Mouse (Mus musculus) CH12.LX (cell line): Measurements from ENCODE around the gene Pon2.

Source experiments
- CTCF ChIP-seq, 2 experiments: IDR thresholded peaks in 1 of 2; conservative IDR thresholded peaks in 1 of 2; 2 replicates each; pipeline ENCODE4 v1.5.1; 2011 to 2012; ENCODE audit warnings: low read depth in 2 of 2, low read length in 2 of 2, improper control_type of control experiment in 1 of 2, inconsistent platforms in 1 of 2, mild to moderate bottlenecking in 1 of 2, moderate library complexity in 1 of 2
- E2F4 ChIP-seq: IDR thresholded peaks from 2 replicates; pipeline ENCODE4 v1.6.1; 2011; ENCODE audit warnings: low read depth, low read length, improper control_type of control experiment; ENCODE audit not compliant: insufficient replicate concordance
- EP300 ChIP-seq: IDR thresholded peaks from 2 replicates; pipeline ENCODE4 v1.6.1; 2011; ENCODE audit warnings: low read length, improper control_type of control experiment
- ETS1 ChIP-seq: conservative IDR thresholded peaks from 2 replicates; pipeline ENCODE4 v1.6.1; 2012; ENCODE audit warnings: low read depth, mild to moderate bottlenecking, inconsistent platforms, low read length, improper control_type of control experiment, moderate library complexity
- HCFC1 ChIP-seq: IDR thresholded peaks from 2 replicates; pipeline ENCODE4 v1.6.1; 2012; ENCODE audit warnings: low read depth, mild to moderate bottlenecking, inconsistent platforms, low read length, improper control_type of control experiment
- MAX ChIP-seq: IDR thresholded peaks from 2 replicates; pipeline ENCODE4 v1.6.1; 2011; ENCODE audit warnings: low read length, improper control_type of control experiment
- MAZ ChIP-seq: IDR thresholded peaks from 2 replicates; pipeline ENCODE4 v1.6.1; 2012; ENCODE audit warnings: low read depth, mild to moderate bottlenecking, inconsistent platforms, low read length, improper control_type of control experiment, moderate library complexity
- MXI1 ChIP-seq: IDR thresholded peaks from 2 replicates; pipeline ENCODE4 v1.6.1; 2011; ENCODE audit warnings: mild to moderate bottlenecking, low read depth, low read length, improper control_type of control experiment
- NRF1 ChIP-seq: IDR thresholded peaks from 2 replicates; pipeline ENCODE4 v1.6.1; 2014; ENCODE audit warnings: low read depth, mild to moderate bottlenecking, inconsistent platforms, low read length, improper control_type of control experiment, moderate library complexity
- POLR2A ChIP-seq: IDR thresholded peaks from 2 replicates; pipeline ENCODE4 v1.6.1; 2011; ENCODE audit warnings: low read depth, mild to moderate bottlenecking, improper control_type of control experiment, low read length
- SIN3A ChIP-seq: IDR thresholded peaks from 2 replicates; pipeline ENCODE4 v1.6.1; 2012; ENCODE audit warnings: low read length, improper control_type of control experiment, inconsistent platforms
- USF1 ChIP-seq: IDR thresholded peaks from 2 replicates; pipeline ENCODE4 v1.6.1; 2014; ENCODE audit warnings: low read depth, mild to moderate bottlenecking, inconsistent platforms, low read length, improper control_type of control experiment
- USF2 ChIP-seq: conservative IDR thresholded peaks from 2 replicates; pipeline ENCODE4 v1.6.1; 2011; ENCODE audit warnings: low read depth, low read length, improper control_type of control experiment
- ZC3H11A ChIP-seq: IDR thresholded peaks from 2 replicates; pipeline ENCODE4 v1.6.1; 2012; ENCODE audit warnings: low read depth, mild to moderate bottlenecking, inconsistent platforms, low read length, improper control_type of control experiment

GRCm38 (mm10) chr6:5282418-5282817, 15.8 kb downstream of the Pon2 start:
- TF ChIP-seq MXI1: no peak
- TF ChIP-seq POLR2A: no peak
- no peak for TF ChIP-seq ETS1
- no peak for TF ChIP-seq CTCF (conservative IDR thresholded peaks at IDR 0.05 in 1 of 2, IDR thresholded peaks at IDR 0.05 in 1 of 2; ENCODE audit: low read depth in 2 of 2, low read length in 2 of 2)
- TF ChIP-seq MAZ: no peak
- TF ChIP-seq HCFC1: no peak
- no peak for TF ChIP-seq SIN3A
- no peak for TF ChIP-seq MAX
- TF ChIP-seq E2F4: no peak
- no peak for TF ChIP-seq USF1
- no peak for TF ChIP-seq USF2
- no peak for TF ChIP-seq NRF1
- TF ChIP-seq EP300: no peak
- no peak for TF ChIP-seq ZC3H11A
